Mouse (Mus musculus): ENCODE data around the gene Dhx37. TPM values are rescaled to one million over a fixed set of nuclear protein-coding genes. Genes with fewer than 3 reads are reported as not detected.

Gene Dhx37
- total RNA-seq (2021), result 10 to 100 TPM; 14.0 to 16.0 TPM
- long read RNA-seq, experiment 1, full-length matches to known transcripts, result 4 of 8 reads
- long read RNA-seq, experiment 1, partial matches to known transcripts, result 2 of 8 reads
- long read RNA-seq, experiment 1, other reads (novel, unspliced or antisense), result 2 of 8 reads
- long read RNA-seq, experiment 2, full-length matches to known transcripts, result 9 of 13 reads
- long read RNA-seq, experiment 2, partial matches to known transcripts, result 1 of 13 reads
- long read RNA-seq, experiment 2, other reads (novel, unspliced or antisense), result 3 of 13 reads

DNA sequence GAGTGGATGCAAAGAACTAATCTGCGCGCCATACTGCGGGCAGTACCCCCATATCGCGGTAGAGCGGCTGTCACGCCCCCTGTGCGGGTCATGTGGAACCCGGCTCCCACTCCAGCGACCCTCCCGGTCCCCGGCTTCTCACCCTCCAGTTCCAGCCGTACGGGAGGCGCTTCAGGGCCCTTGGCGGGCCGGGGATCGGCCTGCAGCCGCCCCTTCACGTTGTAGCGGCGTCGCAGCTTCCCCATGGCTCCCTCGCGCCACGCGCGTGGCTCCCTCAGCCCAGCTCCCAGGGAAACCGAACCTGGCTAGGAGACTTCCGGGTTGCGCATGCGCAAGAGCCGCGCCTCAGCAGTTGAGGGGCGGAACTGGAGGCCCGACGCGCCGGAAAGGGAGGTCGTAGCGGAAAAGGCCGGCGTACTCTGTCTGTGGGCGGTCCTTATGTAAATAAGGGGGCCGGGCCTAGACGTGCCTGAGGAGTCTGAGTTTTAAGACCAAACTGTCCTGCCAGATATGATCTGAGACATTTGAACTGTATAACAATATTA is at the start of gene Dhx37:
Gene Dhx37, minus strand, starts transcription at position 329 of the 545 bp plus-strand sequence.
- peak; percentile 80 to 85 for DNase-seq (ENCODE audit: low spot score in 2 of 2)

- no peak for DNase-seq (ENCODE audit: low spot score in 2 of 2)
These were observed 48.6 kb upstream of the Dhx37 start for GRCm38 (mm10) chr5:125482474-125482873.

DNA sequence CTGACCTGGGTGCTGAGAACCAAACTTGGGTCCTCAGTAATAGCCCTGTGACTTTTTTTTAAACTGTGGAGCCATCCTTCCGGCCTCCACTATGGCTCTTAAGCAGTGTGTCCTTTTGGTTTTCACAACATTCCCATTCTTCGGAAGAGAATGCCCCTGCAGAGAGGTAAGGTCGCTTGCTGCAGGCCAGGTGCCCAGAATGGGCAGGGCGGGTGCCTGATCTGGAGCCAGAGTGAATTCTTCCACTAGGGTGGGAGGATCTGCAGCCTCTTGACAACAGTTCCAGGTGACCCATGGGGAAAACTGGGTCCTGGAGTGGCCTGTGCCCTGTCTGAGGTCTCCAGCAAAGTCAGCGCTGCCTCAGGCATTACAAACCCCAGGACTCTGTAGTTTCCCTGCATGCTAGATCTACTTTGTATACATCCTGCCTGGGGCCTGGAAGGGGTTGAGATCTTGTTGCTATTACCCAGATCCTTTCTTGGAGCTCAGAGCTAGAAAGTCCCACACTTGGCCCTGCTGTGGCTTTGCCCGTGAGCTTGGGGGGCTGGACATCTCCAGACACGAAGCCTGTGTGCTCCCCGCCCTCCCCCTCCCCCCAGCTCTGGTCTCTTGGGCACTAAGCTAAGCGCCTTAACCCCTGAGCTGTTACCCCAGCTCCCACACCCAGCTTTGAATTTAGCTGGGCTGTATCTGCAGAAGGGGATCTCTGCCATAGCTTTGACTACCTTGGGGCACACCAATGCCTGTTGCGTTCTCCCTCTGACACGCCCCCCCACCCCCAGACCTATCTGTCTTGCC is 46.7 kb upstream of the Dhx37 start:
- no peak for DNase-seq (ENCODE audit: low spot score in 2 of 2)

GRCm38 (mm10) chr5:125479376-125479775 is 45.5 kb upstream of the Dhx37 start:
- DNase-seq (ENCODE audit: low spot score in 2 of 2), result no peak

GRCm38 (mm10) chr5:125478037-125478436 is 44.1 kb upstream of the Dhx37 start:
- no peak for DNase-seq (ENCODE audit: low spot score in 2 of 2)

- no peak for DNase-seq (ENCODE audit: low spot score in 2 of 2)
These were observed 43.6 kb upstream of the Dhx37 start for GRCm38 (mm10) chr5:125477533-125477932.

GRCm38 (mm10) chr5:125476799-125477198 is 42.9 kb upstream of the Dhx37 start:
- no peak for DNase-seq (ENCODE audit: low spot score in 2 of 2)

DNA sequence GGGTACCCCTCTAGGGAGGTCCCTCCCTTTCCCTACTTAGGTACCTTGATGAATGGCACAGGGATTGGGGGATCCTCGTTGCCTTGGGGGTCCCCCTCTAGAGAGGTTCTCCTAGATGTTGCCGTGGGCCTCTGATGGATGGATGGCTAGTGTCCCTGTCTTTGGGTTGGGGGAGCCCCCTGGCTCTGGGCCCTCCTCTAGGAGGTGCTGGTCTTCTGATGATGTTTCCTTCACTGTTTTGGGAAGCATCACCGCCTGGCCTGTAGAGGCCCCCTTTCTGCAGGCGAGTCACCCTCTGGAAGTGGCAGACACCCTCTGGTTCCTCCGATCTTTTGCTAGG is 42.3 kb upstream of the Dhx37 start:
- DNase-seq (ENCODE audit: low spot score in 2 of 2), result no peak

GRCm38 (mm10) chr5:125475601-125476285 is 41.8 kb upstream of the Dhx37 start, which contains the start of gene Aacs:
Aacs (plus strand) TSS chr5:125475814.
- peak; percentile 93 to 96 for DNase-seq (ENCODE audit: low spot score in 2 of 2)

GRCm38 (mm10) chr5:125475030-125475429 is 41.1 kb upstream of the Dhx37 start:
- no peak for DNase-seq (ENCODE audit: low spot score in 2 of 2)

GRCm38 (mm10) chr5:125472796-125473475 is 39.0 kb upstream of the Dhx37 start:
- DNase-seq (ENCODE audit: low spot score in 2 of 2), result no peak

- no peak for DNase-seq (ENCODE audit: low spot score in 2 of 2)
These were observed 36.8 kb upstream of the Dhx37 start for GRCm38 (mm10) chr5:125470713-125471112.

DNA sequence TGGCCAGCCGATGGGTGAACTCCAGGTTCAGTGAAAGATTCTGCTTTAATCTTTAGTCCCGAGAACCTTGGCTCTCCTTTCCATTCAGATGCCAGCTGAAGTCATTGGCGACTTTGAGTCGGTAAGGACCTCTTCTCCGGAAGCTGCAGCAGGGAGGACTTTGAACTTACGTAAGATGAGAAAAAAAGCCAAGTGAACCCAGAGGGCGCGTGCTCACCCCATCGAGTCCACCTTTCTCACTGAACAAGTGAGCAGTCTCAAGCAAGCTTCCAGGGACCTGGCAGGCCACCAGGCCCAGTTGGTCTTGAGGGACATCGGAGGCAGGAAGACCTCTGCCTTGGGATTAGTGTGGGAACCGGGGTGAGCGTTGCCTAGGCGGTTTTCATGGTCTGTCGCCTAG is 33.3 kb upstream of the Dhx37 start:
- no peak for DNase-seq (ENCODE audit: low spot score in 2 of 2)

DNA sequence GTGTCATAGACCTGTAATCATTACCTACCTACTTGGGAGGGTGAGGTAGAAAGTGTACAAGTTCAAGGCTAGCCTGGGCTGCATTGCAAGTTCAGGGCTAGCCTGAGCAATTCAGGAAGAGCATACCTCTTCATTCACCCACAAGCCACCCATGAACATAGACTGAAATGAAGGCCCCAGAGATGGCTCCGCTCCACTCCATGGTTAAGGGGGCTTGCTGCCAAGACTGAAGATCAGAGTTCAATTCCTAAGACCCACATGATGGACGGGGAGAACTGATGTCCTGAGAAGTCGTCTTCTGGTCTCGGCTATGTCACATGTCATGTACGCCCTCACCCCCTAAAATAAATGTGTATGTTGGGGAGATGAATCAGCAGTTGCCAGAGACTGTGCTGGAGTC is 32.6 kb upstream of the Dhx37 start:
- no peak for DNase-seq (ENCODE audit: low spot score in 2 of 2)

DNA sequence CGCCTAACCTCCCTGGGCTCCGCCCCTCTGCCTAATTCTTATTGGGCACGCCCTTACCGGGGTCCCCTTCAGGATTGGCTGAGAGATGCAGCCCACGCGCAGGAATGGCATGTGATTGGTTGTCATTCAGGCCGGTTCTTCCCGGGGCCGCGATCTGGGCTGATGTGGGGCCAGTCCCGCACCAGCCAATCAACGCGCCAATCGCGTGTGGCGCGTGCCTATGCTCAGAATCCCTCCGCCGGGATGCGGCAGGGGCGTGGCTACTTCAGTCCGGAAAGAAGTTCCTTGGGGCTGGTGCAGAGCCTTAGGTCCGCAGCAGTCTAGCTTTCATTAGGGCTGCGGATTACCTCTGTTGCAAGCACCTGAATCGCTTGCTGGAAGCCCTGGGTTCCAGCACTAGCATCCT is 31.8 kb upstream of the Dhx37 start:
- DNase-seq (ENCODE audit: low spot score in 2 of 2), result peak; percentile 83 to 93

- no peak for DNase-seq (ENCODE audit: low spot score in 2 of 2)
These were observed 31.3 kb upstream of the Dhx37 start for GRCm38 (mm10) chr5:125465192-125465591.

DNA sequence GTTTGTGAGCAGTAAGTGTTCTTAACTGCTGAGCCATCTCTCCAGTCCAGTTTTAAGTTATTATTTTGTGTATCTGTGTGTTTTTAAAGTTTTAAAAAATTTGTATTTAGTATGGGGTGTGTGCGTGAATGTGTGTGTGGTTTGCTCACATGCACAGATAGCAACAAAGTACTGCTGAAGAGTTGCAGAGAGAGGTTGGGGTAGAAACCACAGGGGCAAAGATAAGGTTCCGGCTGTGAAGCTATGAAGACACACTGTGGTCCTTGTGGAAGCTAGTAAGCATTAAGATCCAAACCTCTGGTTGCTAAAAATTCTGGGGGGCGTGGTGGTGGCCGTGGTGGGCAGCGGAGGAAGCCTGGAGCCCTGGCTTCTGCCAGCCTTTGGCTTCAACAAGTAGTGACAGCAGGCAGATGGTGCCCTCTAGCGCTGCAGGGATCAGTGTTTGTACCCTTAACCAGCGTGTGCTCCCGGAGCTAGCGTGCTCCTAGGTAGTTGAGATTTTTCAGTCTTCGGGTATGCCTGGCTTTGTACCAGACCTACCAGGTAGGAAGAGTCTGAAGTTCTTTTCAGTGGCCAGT is 28.0 kb upstream of the Dhx37 start:
- DNase-seq (ENCODE audit: low spot score in 2 of 2), result peak in 1 of 2 experiments; percentile 25

GRCm38 (mm10) chr5:125460574-125460973 is 26.7 kb upstream of the Dhx37 start:
- DNase-seq (ENCODE audit: low spot score in 2 of 2), result no peak

DNA sequence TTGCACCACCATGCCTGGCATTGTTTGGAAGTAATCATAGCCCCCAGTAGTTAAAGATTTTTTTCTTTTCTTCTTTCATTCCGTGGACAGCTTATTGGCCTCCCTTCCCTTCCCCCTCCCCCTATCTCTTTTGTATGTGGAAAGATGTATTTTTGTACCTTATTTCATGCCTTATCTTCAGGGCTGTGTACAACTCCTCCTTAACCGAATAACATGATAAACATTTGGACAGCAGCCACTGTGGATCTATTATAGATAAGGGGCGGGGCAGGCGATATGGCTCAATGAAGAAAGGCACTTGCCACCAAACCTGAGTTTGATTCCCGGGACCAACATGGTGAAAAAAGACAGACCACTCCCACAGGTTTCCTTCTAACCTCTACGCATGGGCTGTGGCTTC is 23.6 kb upstream of the Dhx37 start:
- DNase-seq (ENCODE audit: low spot score in 2 of 2), result no peak

DNA sequence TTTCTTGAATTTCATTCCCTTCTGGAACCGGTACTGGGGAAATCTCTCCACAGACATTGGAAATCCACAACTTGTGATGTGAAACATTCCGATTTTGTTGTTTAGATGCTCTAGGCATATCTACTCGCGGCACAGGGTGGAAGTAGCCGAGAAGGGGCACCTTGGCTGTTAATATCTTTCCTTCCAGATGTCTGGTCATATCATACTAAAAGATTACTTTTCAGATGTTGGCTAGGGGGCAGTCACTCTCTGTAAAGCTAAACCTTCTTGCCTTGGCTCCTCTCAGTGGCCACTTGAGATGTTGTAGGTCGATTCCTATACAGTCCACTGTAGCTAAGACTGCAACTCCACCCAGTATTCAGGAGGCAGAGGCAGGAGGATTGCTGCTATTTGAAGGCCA is 22.2 kb upstream of the Dhx37 start:
- DNase-seq (ENCODE audit: low spot score in 2 of 2), result no peak

- DNase-seq (ENCODE audit: low spot score in 2 of 2), result peak; percentile 35 to 39
These were observed 18.7 kb upstream of the Dhx37 start for GRCm38 (mm10) chr5:125452573-125452972.

All from adrenal gland, postnatal 4 days (tissue).